Mouse (Mus musculus): ENCODE results near the gene Tbccd1.

The Tbccd1 gene

GRCm38 (mm10) chr16:22856773-22857172, 696 bp downstream of the Tbccd1 start:
- no peak for DNase-seq

GRCm38 (mm10) chr16:22852709-22853108, 4.8 kb downstream of the Tbccd1 start:
- no peak for DNase-seq

GRCm38 (mm10) chr16:22848331-22848730, 9.1 kb downstream of the Tbccd1 start:
- no peak for DNase-seq

GRCm38 (mm10) chr16:22847686-22848085, 9.8 kb downstream of the Tbccd1 start:
- no peak for DNase-seq

- DNase-seq, result peak; percentile 50
Measured at GRCm38 (mm10) chr16:22845481-22845880, 12.0 kb downstream of the Tbccd1 start.

GRCm38 (mm10) chr16:22844834-22845233, 12.6 kb downstream of the Tbccd1 start:
- DNase-seq, result no peak

GRCm38 (mm10) chr16:22844061-22844801, 13.2 kb downstream of the Tbccd1 start:
- DNase-seq, result peak; percentile 86

GRCm38 (mm10) chr16:22842871-22843270, 14.6 kb downstream of the Tbccd1 start:
- no peak for DNase-seq

- DNase-seq, result no peak
Measured at GRCm38 (mm10) chr16:22839146-22839857, 18.2 kb downstream of the Tbccd1 start.

- no peak for DNase-seq
Measured at GRCm38 (mm10) chr16:22832932-22833525, 24.4 kb downstream of the Tbccd1 start.

GRCm38 (mm10) chr16:22820731-22821130, 36.7 kb downstream of the Tbccd1 start:
- DNase-seq, result no peak

- no peak for DNase-seq
Measured at GRCm38 (mm10) chr16:22811477-22811876, 46.0 kb downstream of the Tbccd1 start, which contains the start of gene Crygs. Gene Crygs (minus strand): TSS chr16:22811577.

GRCm38 (mm10) chr16:22807468-22808070, 49.9 kb downstream of the Tbccd1 start:
- no peak for DNase-seq

- no peak for DNase-seq
Measured at GRCm38 (mm10) chr16:22802786-22803185, 54.7 kb downstream of the Tbccd1 start.

GRCm38 (mm10) chr16:22800849-22801109, 56.7 kb downstream of the Tbccd1 start:
- DNase-seq, result no peak

GRCm38 (mm10) chr16:22800026-22800848, 57.2 kb downstream of the Tbccd1 start:
- no peak for DNase-seq

- no peak for DNase-seq
Measured at GRCm38 (mm10) chr16:22798520-22798919, 58.9 kb downstream of the Tbccd1 start.

- no peak for DNase-seq
Measured at GRCm38 (mm10) chr16:22797521-22797920, 59.9 kb downstream of the Tbccd1 start.

- no peak for DNase-seq
Measured at GRCm38 (mm10) chr16:22795497-22795896, 62.0 kb downstream of the Tbccd1 start.

- no peak for DNase-seq
Measured at GRCm38 (mm10) chr16:22791235-22791634, 66.2 kb downstream of the Tbccd1 start.

- DNase-seq, result no peak
Measured at GRCm38 (mm10) chr16:22789908-22790367, 67.5 kb downstream of the Tbccd1 start.

- no peak for DNase-seq
Measured at GRCm38 (mm10) chr16:22782686-22783085, 74.8 kb downstream of the Tbccd1 start.
